Mouse (Mus musculus): ENCODE data around the gene Defb19. TPM values are rescaled to one million over a fixed set of nuclear protein-coding genes. Genes with fewer than 3 reads are reported as not detected.
A peak's percentile ranks its signal among the peaks of the same experiment; 100 is the strongest.

Defb19 gene
- polyA plus RNA-seq, 1 experiment = 2.9 TPM

GRCm38 (mm10) chr2:152569038-152569437 lies 11.1 kb downstream of the Defb19 start, which contains the start of gene Gm17416:
Gene Gm17416 (plus strand): TSS chr2:152569338.
- H3K4me3 ChIP-seq (ENCODE audit: insufficient read depth, low read depth, low read length) = no peak within 1 kb of the TSS
- no peak for DNase-seq
- TF ChIP-seq CTCF (conservative IDR thresholded peaks at IDR 0.05; ENCODE audit: insufficient read depth, insufficient read length, low read depth, low read length) (no peak), POLR2A (IDR thresholded peaks at IDR 0.05; ENCODE audit: low read depth, low read length) (no peak)
- H3K27ac ChIP-seq (ENCODE audit: insufficient read depth, low read depth, low read length) = peak within 1 kb of the TSS; percentile 95
- peaks cover 15% of the 10 kb centered on the region; the same call in 1 of the 2 replicates for H3K4me1 ChIP-seq (ENCODE audit: control insufficient read depth, insufficient read depth, low read length)
- no peaks in the 10 kb centered on the region for H3K27me3 ChIP-seq (replicated peaks; ENCODE audit: control insufficient read depth, insufficient read depth, low read length)
- 83% methylated on average over 5 of the region's 5 CpGs for WGBS
- no peaks in the 10 kb centered on the region for H3K36me3 ChIP-seq (ENCODE audit: control insufficient read depth, insufficient read depth, low read length)

DNA sequence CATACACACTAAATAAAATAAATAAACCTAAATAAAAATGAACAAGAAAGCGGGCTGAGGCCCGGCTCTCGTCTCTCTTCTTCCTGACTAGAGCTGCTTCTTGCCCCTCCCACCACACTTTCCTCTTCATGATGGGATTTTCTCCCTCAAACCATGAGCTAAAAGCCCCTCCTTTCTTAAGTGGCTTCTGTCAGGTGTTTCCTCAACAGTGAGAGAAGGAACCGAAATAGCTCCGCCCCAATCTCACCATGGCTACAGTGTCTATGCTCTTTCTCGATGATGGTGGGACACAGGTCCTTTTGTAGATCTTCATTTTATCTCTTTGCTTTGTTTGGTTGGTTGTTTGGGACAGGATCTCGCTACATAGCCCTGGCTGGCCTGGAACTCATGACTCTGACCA lies 23.5 kb downstream of the Defb19 start:
- Histone ChIP-seq H3K27me3 (replicated peaks; ENCODE audit: control insufficient read depth, insufficient read depth, low read length) (no peaks in the 10 kb centered on the region), H3K27ac (ENCODE audit: insufficient read depth, low read depth, low read length) (no peak overlapping the region), H3K4me3 (ENCODE audit: insufficient read depth, low read depth, low read length) (no peak overlapping the region), H3K4me1 (ENCODE audit: control insufficient read depth, insufficient read depth, low read length) (no peaks in the 10 kb centered on the region; the same call in 1 of the 2 replicates), H3K36me3 (ENCODE audit: control insufficient read depth, insufficient read depth, low read length) (no peaks in the 10 kb centered on the region)
- no peak for DNase-seq
- TF ChIP-seq CTCF (conservative IDR thresholded peaks at IDR 0.05; ENCODE audit: insufficient read depth, insufficient read length, low read depth, low read length) = no peak
- 88% methylated on average over 7 of the region's 7 CpGs for WGBS

DNA sequence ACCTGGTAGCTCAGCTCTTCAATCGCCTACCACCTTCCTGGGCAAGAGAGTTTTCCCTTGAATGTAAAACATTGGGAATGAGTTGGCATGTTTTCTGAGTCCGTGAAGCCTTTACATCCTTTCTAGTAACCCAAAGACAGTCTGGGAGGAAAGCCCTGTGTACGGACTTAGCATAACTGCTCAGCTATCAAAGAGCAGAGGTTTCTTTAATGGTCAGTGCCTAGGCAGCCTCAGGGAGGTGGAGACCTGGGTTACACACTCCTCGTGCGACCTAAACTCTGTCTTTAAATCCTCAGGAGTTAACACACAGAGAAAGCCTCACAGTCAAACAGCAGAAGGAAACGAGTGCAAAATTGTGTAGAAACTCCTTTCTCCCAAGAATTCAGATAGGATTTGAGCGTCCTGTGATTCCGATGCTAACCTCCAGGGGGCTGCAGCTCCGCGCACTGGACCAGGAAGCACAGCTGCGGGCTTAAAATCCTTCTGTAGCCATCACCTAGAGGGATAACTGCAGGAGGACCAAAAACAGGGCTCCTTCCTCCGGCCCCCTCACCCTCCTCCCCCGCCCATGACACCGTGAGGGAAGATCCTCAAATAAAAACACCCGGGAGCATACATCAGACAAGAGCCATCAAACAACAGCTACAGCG lies 26.2 kb downstream of the Defb19 start:
- H3K4me1 ChIP-seq (ENCODE audit: control insufficient read depth, insufficient read depth, low read length) = no peaks in the 10 kb centered on the region; the same call in 1 of the 2 replicates
- DNase-seq = peak; percentile 79
- no peaks in the 10 kb centered on the region for H3K36me3 ChIP-seq (ENCODE audit: control insufficient read depth, insufficient read depth, low read length)
- no peak overlapping the region for H3K4me3 ChIP-seq (ENCODE audit: insufficient read depth, low read depth, low read length)
- no peak overlapping the region for H3K27ac ChIP-seq (ENCODE audit: insufficient read depth, low read depth, low read length)
- TF ChIP-seq POLR2A (IDR thresholded peaks at IDR 0.05; ENCODE audit: low read depth, low read length) = no peak
- TF ChIP-seq CTCF (conservative IDR thresholded peaks at IDR 0.05; ENCODE audit: insufficient read depth, insufficient read length, low read depth, low read length) = peak; percentile 77
- H3K27me3 ChIP-seq (replicated peaks; ENCODE audit: control insufficient read depth, insufficient read depth, low read length) = no peaks in the 10 kb centered on the region
- WGBS = 9% methylated on average over 16 of the region's 16 CpGs

DNA sequence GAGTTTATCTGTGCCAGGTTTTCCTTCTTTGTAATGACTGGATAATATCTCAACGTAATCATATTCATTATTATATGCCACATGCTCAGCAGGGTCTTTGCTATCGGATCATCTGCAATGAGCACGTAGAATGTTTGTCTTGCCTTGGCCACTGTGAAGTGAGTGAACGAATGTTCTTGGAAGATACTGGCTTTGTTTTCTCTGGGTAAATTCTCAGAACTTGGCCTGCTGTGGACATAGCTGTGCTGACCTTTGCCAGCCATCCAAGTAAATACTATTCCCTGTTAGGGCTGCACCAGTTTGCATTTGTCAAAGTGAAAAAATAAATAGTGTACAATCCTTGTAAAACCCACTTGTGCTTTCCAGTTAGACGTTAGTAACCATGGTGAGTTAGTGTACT lies 32.0 kb downstream of the Defb19 start:
- Histone ChIP-seq H3K4me3 (ENCODE audit: insufficient read depth, low read depth, low read length) (no peak overlapping the region), H3K4me1 (ENCODE audit: control insufficient read depth, insufficient read depth, low read length) (peaks cover 8% of the 10 kb centered on the region), H3K36me3 (ENCODE audit: control insufficient read depth, insufficient read depth, low read length) (no peaks in the 10 kb centered on the region), H3K27ac (ENCODE audit: insufficient read depth, low read depth, low read length) (no peak overlapping the region), H3K27me3 (replicated peaks; ENCODE audit: control insufficient read depth, insufficient read depth, low read length) (no peaks in the 10 kb centered on the region)
- TF ChIP-seq CTCF (conservative IDR thresholded peaks at IDR 0.05; ENCODE audit: insufficient read depth, insufficient read length, low read depth, low read length) = no peak
- TF ChIP-seq POLR2A (IDR thresholded peaks at IDR 0.05; ENCODE audit: low read depth, low read length) = no peak
- peak; percentile 77 for DNase-seq
- WGBS = 62% methylated on average over 5 of the region's 5 CpGs

GRCm38 (mm10) chr2:152544691-152545090 lies 35.4 kb downstream of the Defb19 start:
- TF ChIP-seq CTCF (conservative IDR thresholded peaks at IDR 0.05; ENCODE audit: insufficient read depth, insufficient read length, low read depth, low read length) (peak; percentile 64), POLR2A (IDR thresholded peaks at IDR 0.05; ENCODE audit: low read depth, low read length) (no peak)
- no peak overlapping the region for H3K4me3 ChIP-seq (ENCODE audit: insufficient read depth, low read depth, low read length)
- 10% methylated on average over 4 of the region's 4 CpGs for WGBS
- H3K4me1 ChIP-seq (ENCODE audit: control insufficient read depth, insufficient read depth, low read length) = peaks cover 8% of the 10 kb centered on the region
- DNase-seq = peak; percentile 83
- H3K27me3 ChIP-seq (replicated peaks; ENCODE audit: control insufficient read depth, insufficient read depth, low read length) = no peaks in the 10 kb centered on the region
- H3K27ac ChIP-seq (ENCODE audit: insufficient read depth, low read depth, low read length) = peak overlapping the region; percentile 70; the same call in 1 of the 2 replicates
- no peaks in the 10 kb centered on the region for H3K36me3 ChIP-seq (ENCODE audit: control insufficient read depth, insufficient read depth, low read length)

GRCm38 (mm10) chr2:152543478-152543877 lies 36.6 kb downstream of the Defb19 start:
- peak overlapping the region; percentile 47; the same call in 1 of the 2 replicates for H3K27ac ChIP-seq (ENCODE audit: insufficient read depth, low read depth, low read length)
- no peak for TF ChIP-seq CTCF (conservative IDR thresholded peaks at IDR 0.05; ENCODE audit: insufficient read depth, insufficient read length, low read depth, low read length)
- no peak for TF ChIP-seq POLR2A (IDR thresholded peaks at IDR 0.05; ENCODE audit: low read depth, low read length)
- peak; percentile 88 for DNase-seq
- H3K27me3 ChIP-seq (replicated peaks; ENCODE audit: control insufficient read depth, insufficient read depth, low read length) = no peaks in the 10 kb centered on the region
- H3K4me1 ChIP-seq (ENCODE audit: control insufficient read depth, insufficient read depth, low read length) = peaks cover 8% of the 10 kb centered on the region
- no peaks in the 10 kb centered on the region for H3K36me3 ChIP-seq (ENCODE audit: control insufficient read depth, insufficient read depth, low read length)
- WGBS = 30% methylated on average over 4 of the region's 4 CpGs
- no peak overlapping the region for H3K4me3 ChIP-seq (ENCODE audit: insufficient read depth, low read depth, low read length)

- DNase-seq = no peak
- 77% methylated on average over 2 of the region's 2 CpGs for WGBS
- H3K27ac ChIP-seq (ENCODE audit: insufficient read depth, low read depth, low read length) = peak overlapping the region; percentile 36; the same call in 1 of the 2 replicates
- TF ChIP-seq POLR2A (IDR thresholded peaks at IDR 0.05; ENCODE audit: low read depth, low read length) = no peak
- TF ChIP-seq CTCF (conservative IDR thresholded peaks at IDR 0.05; ENCODE audit: insufficient read depth, insufficient read length, low read depth, low read length) = no peak
- H3K4me1 ChIP-seq (ENCODE audit: control insufficient read depth, insufficient read depth, low read length) = peaks cover 8% of the 10 kb centered on the region
- H3K4me3 ChIP-seq (ENCODE audit: insufficient read depth, low read depth, low read length) = no peak overlapping the region
- no peaks in the 10 kb centered on the region for H3K36me3 ChIP-seq (ENCODE audit: control insufficient read depth, insufficient read depth, low read length)
- H3K27me3 ChIP-seq (replicated peaks; ENCODE audit: control insufficient read depth, insufficient read depth, low read length) = no peaks in the 10 kb centered on the region
Observed at GRCm38 (mm10) chr2:152542897-152543296, 37.2 kb downstream of the Defb19 start.

Measured in kidney, adult 2 months (tissue).